Mouse (Mus musculus) myocyte (in vitro differentiated cells): ENCODE measurements at regions not wholly inside any gene's neighbourhood (a gene's known extent, or its start where the extent isn't known, plus 50 kb on each side); places are given as distances from the start of the nearest gene placed in this dataset.

ENCODE experiments used
- H3K27me3 ChIP-seq: one replicate; pipeline ENCODE4 v1.6.1; 2011; ENCODE audit not compliant: control insufficient read depth, insufficient read depth, insufficient read length
- H3K36me3 ChIP-seq: one replicate; pipeline ENCODE4 v1.6.1; 2011; ENCODE audit not compliant: control insufficient read depth, insufficient read depth
- H3K4me2 ChIP-seq: one replicate; pipeline ENCODE4 v1.6.1; 2011; ENCODE audit warnings: low read depth, control low read depth
- H3K4me3 ChIP-seq: one replicate; pipeline ENCODE4 v1.5.1; 2011; ENCODE audit warnings: mild to moderate bottlenecking, control low read depth, moderate library complexity
- H3K79me2 ChIP-seq: one replicate; pipeline ENCODE4 v1.6.1; 2011; ENCODE audit not compliant: control insufficient read depth, insufficient read depth
- H3ac ChIP-seq: one replicate; pipeline ENCODE4 v1.6.1; 2011; ENCODE audit not compliant: control insufficient read depth, insufficient read length
- CEBPB ChIP-seq: IDR thresholded peaks from 2 replicates; pipeline ENCODE4 v1.6.1; 2011; ENCODE audit warnings: mild to moderate bottlenecking, moderate library complexity; ENCODE audit not compliant: poor library complexity, insufficient read depth, severe bottlenecking
- E2F4 ChIP-seq: IDR thresholded peaks from one replicate; pipeline ENCODE4 v1.6.1; 2011; ENCODE audit warnings: mild to moderate bottlenecking, control low read depth, moderate library complexity; ENCODE audit not compliant: insufficient read depth
- MAX ChIP-seq: IDR thresholded peaks from one replicate; pipeline ENCODE4 v1.6.1; 2011; ENCODE audit warnings: low read depth, mild to moderate bottlenecking, control low read depth
- MYOD1 ChIP-seq, 3 experiments: IDR thresholded peaks; one replicate each; pipeline ENCODE4 v1.6.1; 2011; ENCODE audit warnings: control low read depth in 2 of 3, low read depth in 2 of 3, mild to moderate bottlenecking in 2 of 3, moderate library complexity in 1 of 3; ENCODE audit not compliant: insufficient read length in 2 of 3, control insufficient read depth in 1 of 3
- MYOG ChIP-seq, 3 experiments: IDR thresholded peaks; one replicate each; pipeline ENCODE4 v1.6.1; 2011; ENCODE audit warnings: control low read depth in 2 of 3, low read depth in 2 of 3, mild to moderate bottlenecking in 2 of 3; ENCODE audit not compliant: insufficient read length in 2 of 3, control insufficient read depth in 1 of 3, insufficient read depth in 1 of 3
- POLR2A ChIP-seq: IDR thresholded peaks from one replicate; pipeline ENCODE4 v1.6.1; 2011; ENCODE audit warnings: low read depth, mild to moderate bottlenecking, control low read depth, moderate library complexity; ENCODE audit not compliant: insufficient read length
- POLR2AphosphoS2 ChIP-seq: IDR thresholded peaks from one replicate; pipeline ENCODE4 v1.6.1; 2011; ENCODE audit warnings: low read depth, control low read depth; ENCODE audit not compliant: insufficient read length
- REST ChIP-seq: IDR thresholded peaks from one replicate; pipeline ENCODE4 v1.6.1; 2011; ENCODE audit warnings: mild to moderate bottlenecking, control low read depth, moderate library complexity; ENCODE audit not compliant: insufficient read depth, insufficient read length
- SRF ChIP-seq: IDR thresholded peaks from one replicate; pipeline ENCODE4 v1.6.1; 2011; ENCODE audit warnings: low read depth; ENCODE audit not compliant: control insufficient read depth, insufficient read length
- TCF12 ChIP-seq: IDR thresholded peaks from one replicate; pipeline ENCODE4 v1.6.1; 2011; ENCODE audit warnings: mild to moderate bottlenecking, control low read depth; ENCODE audit not compliant: poor library complexity, insufficient read depth, severe bottlenecking
- TCF3 ChIP-seq: IDR thresholded peaks from one replicate; pipeline ENCODE4 v1.6.1; 2011; ENCODE audit warnings: low read depth, control low read depth; ENCODE audit not compliant: insufficient read length
- USF1 ChIP-seq: IDR thresholded peaks from one replicate; pipeline ENCODE4 v1.6.1; 2011; ENCODE audit warnings: low read depth, mild to moderate bottlenecking, control low read depth, moderate library complexity

- H3K36me3 ChIP-seq = no peaks in the 10 kb centered on the region
Observed at GRCm38 (mm10) chr8:88945656-88946055, 98.3 kb downstream of the Sall1 start.

GRCm38 (mm10) chr8:88944038-88944437 lies 99.9 kb downstream of the Sall1 start:
- H3K36me3 ChIP-seq = no peaks in the 10 kb centered on the region
- TF ChIP-seq REST (no peak), USF1 (no peak), MAX (no peak), MYOD1 (IDR thresholded peaks at IDR 0.05; ENCODE audit: control insufficient read depth in 1 of 3, insufficient read length in 2 of 3, low read depth in 2 of 3) (no peak), E2F4 (no peak), POLR2A (no peak), TCF12 (no peak), POLR2AphosphoS2 (no peak), MYOG (IDR thresholded peaks at IDR 0.05; ENCODE audit: control insufficient read depth in 1 of 3, insufficient read depth in 1 of 3, insufficient read length in 2 of 3, low read depth in 2 of 3) (no peak), CEBPB (no peak), SRF (no peak), TCF3 (no peak)

More at GRCm38 (mm10) chr8:88945656-88946055, 98.3 kb downstream of the Sall1 start:
- Histone ChIP-seq H3ac (no peak overlapping the region), H3K79me2 (no peaks in the 10 kb centered on the region), H3K27me3 (no peaks in the 10 kb centered on the region), H3K4me2 (no peak overlapping the region), H3K4me3 (no peak overlapping the region)
- TF ChIP-seq SRF = no peak
- no peak for TF ChIP-seq MYOG (IDR thresholded peaks at IDR 0.05; ENCODE audit: control insufficient read depth in 1 of 3, insufficient read depth in 1 of 3, insufficient read length in 2 of 3, low read depth in 2 of 3)
- no peak for TF ChIP-seq POLR2A
- TF ChIP-seq POLR2AphosphoS2 = no peak
- no peak for TF ChIP-seq MYOD1 (IDR thresholded peaks at IDR 0.05; ENCODE audit: control insufficient read depth in 1 of 3, insufficient read length in 2 of 3, low read depth in 2 of 3)
- TF ChIP-seq TCF12 = no peak
- no peak for TF ChIP-seq MAX
- TF ChIP-seq USF1 = no peak
- TF ChIP-seq TCF3 = no peak
- no peak for TF ChIP-seq CEBPB
- TF ChIP-seq REST = no peak
- TF ChIP-seq E2F4 = no peak

DNA sequence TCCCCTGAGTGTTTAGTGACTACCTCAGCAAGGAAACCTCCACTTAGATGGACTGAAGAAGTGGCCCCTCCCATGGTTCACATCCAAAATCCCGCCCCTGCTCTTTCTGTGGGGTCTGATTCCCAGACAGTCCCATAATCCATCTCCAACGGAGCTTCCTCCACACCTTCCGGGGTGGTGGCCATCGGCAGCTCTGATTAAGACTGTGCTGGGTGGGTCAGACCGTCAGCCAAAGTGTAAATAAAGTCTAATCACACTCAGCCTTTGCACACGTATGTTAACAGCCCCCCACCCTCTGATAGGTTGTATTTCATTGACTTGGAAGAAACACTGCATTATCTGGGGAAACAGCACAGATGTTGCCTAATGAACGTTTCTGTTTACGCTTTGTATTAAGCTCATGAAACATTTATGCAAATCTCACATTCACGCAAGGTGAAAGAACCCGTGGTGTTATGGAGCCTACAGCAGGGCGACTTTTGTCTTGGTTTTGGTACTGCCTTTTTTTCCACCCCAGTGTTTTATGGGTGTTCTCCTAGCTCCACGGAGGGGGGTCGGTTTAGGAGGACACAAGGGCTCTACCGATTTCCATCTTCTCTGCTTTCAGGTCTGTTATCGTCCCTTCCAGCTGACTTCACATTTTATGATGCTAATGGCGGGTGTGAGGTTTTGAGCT lies 104.8 kb downstream of the Sall1 start:
- H3K4me3 ChIP-seq = no peak overlapping the region
- no peaks in the 10 kb centered on the region for H3K27me3 ChIP-seq
- H3K4me2 ChIP-seq = no peak overlapping the region
- no peak overlapping the region for H3ac ChIP-seq
- no peaks in the 10 kb centered on the region for H3K79me2 ChIP-seq
- H3K36me3 ChIP-seq = no peaks in the 10 kb centered on the region
- TF ChIP-seq CEBPB = no peak
- TF ChIP-seq TCF12 = no peak
- no peak for TF ChIP-seq MYOG (IDR thresholded peaks at IDR 0.05; ENCODE audit: control insufficient read depth in 1 of 3, insufficient read depth in 1 of 3, insufficient read length in 2 of 3, low read depth in 2 of 3)
- no peak for TF ChIP-seq MAX
- no peak for TF ChIP-seq POLR2AphosphoS2
- TF ChIP-seq TCF3 = no peak
- no peak for TF ChIP-seq MYOD1 (IDR thresholded peaks at IDR 0.05; ENCODE audit: control insufficient read depth in 1 of 3, insufficient read length in 2 of 3, low read depth in 2 of 3)
- no peak for TF ChIP-seq E2F4
- no peak for TF ChIP-seq REST
- TF ChIP-seq USF1 = no peak
- TF ChIP-seq POLR2A = no peak
- no peak for TF ChIP-seq SRF

More at GRCm38 (mm10) chr8:88944038-88944437, 99.9 kb downstream of the Sall1 start:
- Histone ChIP-seq H3K4me2 (no peak overlapping the region), H3ac (no peak overlapping the region), H3K79me2 (no peaks in the 10 kb centered on the region), H3K27me3 (no peaks in the 10 kb centered on the region), H3K4me3 (no peak overlapping the region)

DNA sequence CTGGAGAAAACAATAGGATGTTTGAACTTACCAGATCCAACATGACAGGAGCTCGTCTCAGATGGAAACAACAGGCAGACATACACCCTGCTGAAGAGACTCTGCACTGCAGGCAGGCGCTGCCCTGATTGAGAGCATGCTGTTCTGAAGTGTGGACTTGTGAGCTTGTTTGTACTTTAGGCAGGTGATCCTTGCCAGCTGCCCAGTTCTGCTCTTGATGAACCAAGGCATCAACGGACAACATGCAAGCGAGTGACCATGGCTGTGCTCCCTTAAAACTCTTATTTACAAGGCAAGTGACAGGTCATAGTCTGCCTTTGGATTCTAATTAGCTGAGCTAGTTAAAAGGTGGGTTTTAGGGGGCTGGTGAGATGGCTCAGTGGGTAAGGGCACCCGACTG lies 109.3 kb downstream of the Sall1 start:
- TF ChIP-seq POLR2AphosphoS2 (no peak), POLR2A (no peak), CEBPB (no peak), REST (no peak), E2F4 (no peak)
- Histone ChIP-seq H3K27me3 (no peaks in the 10 kb centered on the region), H3K4me2 (no peak overlapping the region), H3ac (no peak overlapping the region), H3K79me2 (no peaks in the 10 kb centered on the region), H3K4me3 (no peak overlapping the region), H3K36me3 (no peaks in the 10 kb centered on the region)

- Histone ChIP-seq H3K36me3 (no peaks in the 10 kb centered on the region), H3K4me3 (no peak overlapping the region), H3K4me2 (no peak overlapping the region), H3K79me2 (no peaks in the 10 kb centered on the region), H3K27me3 (no peaks in the 10 kb centered on the region), H3ac (no peak overlapping the region)
- no peak for TF ChIP-seq MYOD1 (IDR thresholded peaks at IDR 0.05; ENCODE audit: control insufficient read depth in 1 of 3, insufficient read length in 2 of 3, low read depth in 2 of 3)
- TF ChIP-seq TCF12 = no peak
- no peak for TF ChIP-seq SRF
- no peak for TF ChIP-seq POLR2AphosphoS2
- TF ChIP-seq REST = no peak
- TF ChIP-seq MAX = no peak
- no peak for TF ChIP-seq CEBPB
- TF ChIP-seq MYOG (IDR thresholded peaks at IDR 0.05; ENCODE audit: control insufficient read depth in 1 of 3, insufficient read depth in 1 of 3, insufficient read length in 2 of 3, low read depth in 2 of 3) = no peak
- TF ChIP-seq TCF3 = no peak
- no peak for TF ChIP-seq POLR2A
- no peak for TF ChIP-seq E2F4
- TF ChIP-seq USF1 = no peak
Observed at GRCm38 (mm10) chr8:88931050-88931449, 112.9 kb downstream of the Sall1 start.
